Mouse (Mus musculus): ENCODE measurements around the gene Gatad2b.
A peak's percentile ranks its signal among the peaks of the same experiment; 100 is the strongest.

DNA sequence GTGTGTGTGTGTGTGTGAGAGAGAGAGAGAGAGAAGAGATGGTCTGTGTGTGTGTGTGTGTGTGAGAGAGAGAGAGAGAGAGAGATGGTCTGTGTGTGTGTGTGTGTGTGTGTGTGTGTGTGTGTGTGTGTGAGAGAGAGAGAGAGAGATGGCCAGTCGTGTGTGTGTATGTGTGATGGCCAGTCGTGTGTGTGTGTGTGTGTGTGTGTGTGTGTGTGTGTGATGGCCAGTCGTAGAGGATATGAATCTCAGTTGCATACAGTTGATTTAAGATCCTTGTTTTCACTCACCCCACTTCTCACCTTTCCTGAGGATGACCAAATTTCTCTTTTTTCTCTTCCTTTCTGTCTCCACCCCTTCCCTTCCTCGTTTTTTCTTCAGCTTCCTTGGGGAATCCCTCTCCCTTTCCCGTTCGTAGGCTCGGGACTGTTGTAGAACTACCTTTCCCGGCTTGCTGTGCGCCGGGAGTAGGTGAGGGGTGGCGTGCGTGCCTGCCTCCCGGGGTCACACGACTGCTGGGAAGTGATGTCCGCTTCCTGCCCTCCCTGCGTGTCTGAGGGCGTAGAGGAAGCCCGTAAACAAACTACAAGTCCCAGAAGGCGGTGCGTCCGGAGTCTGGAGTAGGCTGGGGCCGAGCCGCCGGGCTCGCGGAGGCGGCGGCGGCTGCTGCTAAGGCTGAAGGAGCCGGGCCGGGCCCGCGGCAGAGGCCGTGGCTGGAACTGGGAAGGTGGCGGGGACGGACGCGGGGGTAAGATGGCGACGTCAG, 39.1 kb upstream of the Gatad2b start, which contains the start of gene Crtc2:
- TF ChIP-seq CTCF (IDR thresholded peaks at IDR 0.05; ENCODE audit: borderline replicate concordance, insufficient read depth, low read length) (no peak), POLR2A (IDR thresholded peaks at IDR 0.05; ENCODE audit: low read depth, low read length) (peak; percentile 43; the same call in 1 of the 2 replicates)
